Mouse (Mus musculus) midbrain, embryonic 10.5 days (tissue): ENCODE data around the gene Epb41l1. TPM values are rescaled to one million over a fixed set of nuclear protein-coding genes. Genes with fewer than 3 reads are reported as not detected.

ENCODE experiments used
- DNase-seq: peaks from one replicate; pipeline ENCODE4 v3.0.0-alpha.2; 2017; ENCODE audit warnings: low spot score
- H3K27ac ChIP-seq: fragments of 300-500 bp; sonication (generic); replicated peaks from 2 replicates; pipeline ENCODE4 v1.5.1; 2016; ENCODE audit warnings: mild to moderate bottlenecking
- H3K27me3 ChIP-seq: fragments of 300-500 bp; sonication (generic); 2 replicates; pipeline ENCODE4 v1.6.1; 2016; ENCODE audit warnings: low read depth, mild to moderate bottlenecking; ENCODE audit not compliant: poor library complexity, severe bottlenecking
- H3K36me3 ChIP-seq: fragments of 300-500 bp; sonication (generic); 2 replicates; pipeline ENCODE4 v1.6.1; 2016; ENCODE audit warnings: mild to moderate bottlenecking, moderate library complexity
- H3K4me1 ChIP-seq: fragments of 300-500 bp; sonication (generic); 2 replicates; pipeline ENCODE4 v1.6.1; 2016
- H3K4me3 ChIP-seq: fragments of 300-500 bp; sonication (generic); 2 replicates; pipeline ENCODE4 v1.5.1; 2016; ENCODE audit warnings: mild to moderate bottlenecking, moderate library complexity
- H3K9me3 ChIP-seq: fragments of 300-500 bp; sonication (generic); replicated peaks from 2 replicates; pipeline ENCODE4 v1.6.1; 2016; ENCODE audit warnings: mild to moderate bottlenecking
- WGBS: fragments of 180-500 bp; shearing (Covaris S2); methylation state at CpG from one replicate; pipeline ENCODE4 v1.1.7; 2016; 5-methylcytosine and 5-hydroxymethylcytosine counted together
- polyA plus RNA-seq: library from polyadenylated mRNA; unstranded; fragments of >200 nt; fragmentation: Nextera tagmentation; extraction: Ambion mirVana; gene quantifications from 2 replicates; pipeline ENCODE4 v1.2.1, GENCODE M21; 2016

Epb41l1 gene
- polyA plus RNA-seq, 1 experiment from 2014 or later: 1.3 TPM

DNA sequence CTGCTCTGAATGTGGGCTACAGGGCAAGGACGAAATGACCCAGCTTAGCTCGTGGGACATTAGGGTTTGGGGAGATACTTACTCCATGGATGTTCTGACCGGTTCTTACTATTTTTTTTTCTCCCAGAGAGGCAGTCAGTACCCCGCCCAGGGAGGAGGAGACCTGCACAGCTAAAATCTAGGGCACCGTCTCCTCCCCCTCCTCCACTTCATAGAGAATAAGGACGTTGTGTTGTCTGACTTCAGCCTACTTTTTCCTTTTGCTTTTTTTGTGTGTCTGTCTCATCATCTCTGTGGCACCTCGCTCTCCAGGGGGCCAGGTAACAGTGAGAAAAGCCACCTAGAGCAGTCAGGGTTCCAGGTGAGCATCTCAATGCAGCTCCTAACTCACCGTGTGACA lies 121.7 kb downstream of the Epb41l1 start:
- H3K36me3 ChIP-seq: 0 out of 2 replicates have a peak, but pooled peaks cover 4% of the 10 kb centered on the region
- WGBS: 80% methylated on average over 8 of the region's 8 CpGs
- no peak overlapping the region for H3K4me3 ChIP-seq
- H3K4me1 ChIP-seq: peaks cover 5% of the 10 kb centered on the region
- H3K27me3 ChIP-seq: no peaks in the 10 kb centered on the region
- H3K27ac ChIP-seq: no peak overlapping the region
- H3K9me3 ChIP-seq: no peaks in the 10 kb centered on the region
- no peak for DNase-seq

GRCm38 (mm10) chr2:156543804-156544203 lies 123.1 kb downstream of the Epb41l1 start:
- no peak overlapping the region for H3K27ac ChIP-seq
- no peak for DNase-seq
- WGBS: 78% methylated on average over 3 of the region's 3 CpGs
- H3K9me3 ChIP-seq: no peaks in the 10 kb centered on the region
- no peaks in the 10 kb centered on the region for H3K27me3 ChIP-seq
- H3K4me3 ChIP-seq: no peak overlapping the region
- H3K4me1 ChIP-seq: peaks cover 15% of the 10 kb centered on the region
- H3K36me3 ChIP-seq: 0 out of 2 replicates have a peak, but pooled peaks cover 4% of the 10 kb centered on the region

DNA sequence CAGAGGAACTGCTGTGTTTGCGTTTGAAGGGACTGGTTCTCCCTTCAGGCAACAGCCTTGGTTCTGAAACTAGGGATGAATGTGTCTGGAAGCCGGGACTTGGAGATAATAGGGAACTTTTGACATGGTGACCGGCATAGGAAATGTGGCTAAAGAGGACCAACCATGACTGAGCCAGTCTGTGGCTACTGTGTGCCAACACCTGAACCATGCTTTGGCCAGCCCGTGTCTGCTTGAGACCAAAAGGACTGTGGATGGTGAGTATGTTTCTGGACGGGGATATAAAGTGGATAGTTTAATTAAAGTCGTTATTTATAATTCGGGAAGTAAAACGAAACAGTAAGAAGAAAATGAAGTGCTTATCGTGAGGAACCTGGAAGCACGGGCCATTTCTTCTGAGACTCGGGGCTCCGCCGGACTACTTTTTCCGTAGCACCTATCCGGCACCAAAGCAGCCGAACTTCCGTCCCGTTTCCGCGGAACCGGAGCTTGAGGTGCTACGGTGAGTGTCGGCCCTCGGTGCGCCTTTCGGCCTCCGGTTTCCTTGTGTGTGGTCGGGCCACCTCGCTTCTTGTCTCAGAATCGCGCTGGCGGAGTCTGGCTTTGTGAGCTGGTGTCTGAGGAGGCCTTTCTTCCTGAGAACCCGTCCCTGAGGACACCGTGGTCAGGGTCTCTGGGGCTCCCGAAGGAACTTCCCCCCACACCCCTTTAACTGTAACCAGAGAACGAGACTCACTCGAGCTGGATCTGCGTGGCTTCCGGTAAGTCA lies 126.6 kb downstream of the Epb41l1 start, which contains the start of gene Aar2:
TSS of gene Aar2 (plus strand) at position 462 of the 769 bp plus-strand sequence.
- peak; percentile 77 for DNase-seq
- Histone ChIP-seq H3K27ac (peak within 1 kb of the TSS; percentile 90), H3K36me3 (peaks cover 23% of the 10 kb centered on the region), H3K4me3 (peak within 1 kb of the TSS; percentile 86), H3K4me1 (peaks cover 18% of the 10 kb centered on the region), H3K27me3 (no peaks in the 10 kb centered on the region), H3K9me3 (no peaks in the 10 kb centered on the region)
- WGBS: 7% methylated on average over 39 of the region's 39 CpGs

- DNase-seq: no peak
- peaks cover 70% of the 10 kb centered on the region for H3K36me3 ChIP-seq
- no peaks in the 10 kb centered on the region for H3K27me3 ChIP-seq
- H3K27ac ChIP-seq: no peak overlapping the region
- no peaks in the 10 kb centered on the region for H3K9me3 ChIP-seq
- WGBS: 89% methylated on average over 4 of the region's 4 CpGs
- H3K4me3 ChIP-seq: no peak overlapping the region
- peaks cover 13% of the 10 kb centered on the region for H3K4me1 ChIP-seq
Observed at GRCm38 (mm10) chr2:156552421-156552820, 131.7 kb downstream of the Epb41l1 start.

DNA sequence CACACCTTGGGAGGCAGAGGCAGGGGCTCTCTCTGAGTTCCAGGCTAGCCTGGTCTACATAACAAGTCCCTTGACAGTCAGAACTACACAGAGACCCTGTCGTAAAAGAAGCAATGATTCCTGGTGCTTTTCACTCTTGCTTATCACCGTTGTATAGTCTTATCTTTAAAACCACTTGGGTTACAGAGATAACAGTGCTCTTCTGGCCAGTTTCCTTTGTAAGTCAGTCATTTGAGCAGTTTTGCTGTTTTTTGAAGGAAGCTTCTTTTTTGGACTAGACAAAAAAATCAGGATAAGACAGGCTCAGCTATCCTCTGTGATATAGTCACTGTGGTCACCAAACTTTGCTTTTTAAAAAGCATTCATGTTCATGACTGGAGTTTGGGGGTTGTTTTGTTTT lies 141.1 kb downstream of the Epb41l1 start:
- Histone ChIP-seq H3K9me3 (no peaks in the 10 kb centered on the region), H3K4me1 (no peaks in the 10 kb centered on the region), H3K27ac (no peak overlapping the region), H3K36me3 (peaks cover 79% of the 10 kb centered on the region), H3K4me3 (no peak overlapping the region), H3K27me3 (no peaks in the 10 kb centered on the region)
- DNase-seq: no peak
- 91% methylated on average over 2 of the region's 2 CpGs for WGBS

- Histone ChIP-seq H3K9me3 (no peaks in the 10 kb centered on the region), H3K27me3 (no peaks in the 10 kb centered on the region), H3K27ac (no peak overlapping the region), H3K4me1 (no peaks in the 10 kb centered on the region), H3K4me3 (no peak overlapping the region), H3K36me3 (peaks cover 79% of the 10 kb centered on the region)
- WGBS: 85% methylated on average over 5 of the region's 5 CpGs
- DNase-seq: no peak
Observed at GRCm38 (mm10) chr2:156563557-156563956, 142.8 kb downstream of the Epb41l1 start.

DNA sequence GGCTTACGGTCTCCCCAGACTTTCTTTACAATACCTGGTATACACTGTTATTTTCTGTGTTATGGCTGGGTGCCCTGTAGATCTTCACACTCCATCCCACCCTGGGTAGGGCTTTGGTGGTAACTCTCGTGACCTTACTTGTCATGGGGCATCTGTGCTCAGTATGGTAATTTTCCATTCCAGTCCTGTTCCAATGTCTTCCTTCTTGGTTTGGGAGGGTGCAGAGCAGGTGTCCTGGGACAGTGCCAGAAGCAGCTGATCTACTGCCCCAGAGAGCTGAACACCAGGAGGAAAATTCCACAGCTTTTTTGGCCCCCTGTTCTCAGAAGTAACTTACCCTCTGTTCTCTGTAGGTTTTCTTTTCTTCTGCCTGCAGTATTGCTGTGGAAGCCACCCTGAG lies 145.8 kb downstream of the Epb41l1 start:
- Histone ChIP-seq H3K27ac (no peak overlapping the region), H3K4me1 (no peaks in the 10 kb centered on the region), H3K4me3 (no peak overlapping the region), H3K9me3 (no peaks in the 10 kb centered on the region), H3K27me3 (no peaks in the 10 kb centered on the region), H3K36me3 (peaks cover 59% of the 10 kb centered on the region)
- DNase-seq: no peak
- WGBS: 95% methylated on average over 2 of the region's 2 CpGs

- Histone ChIP-seq H3K27me3 (no peaks in the 10 kb centered on the region), H3K9me3 (no peaks in the 10 kb centered on the region), H3K4me1 (no peaks in the 10 kb centered on the region), H3K4me3 (no peak overlapping the region), H3K36me3 (peaks cover 50% of the 10 kb centered on the region), H3K27ac (no peak overlapping the region)
- 90% methylated on average over 7 of the region's 7 CpGs for WGBS
- no peak for DNase-seq
Observed at GRCm38 (mm10) chr2:156568647-156569046, 147.9 kb downstream of the Epb41l1 start.

DNA sequence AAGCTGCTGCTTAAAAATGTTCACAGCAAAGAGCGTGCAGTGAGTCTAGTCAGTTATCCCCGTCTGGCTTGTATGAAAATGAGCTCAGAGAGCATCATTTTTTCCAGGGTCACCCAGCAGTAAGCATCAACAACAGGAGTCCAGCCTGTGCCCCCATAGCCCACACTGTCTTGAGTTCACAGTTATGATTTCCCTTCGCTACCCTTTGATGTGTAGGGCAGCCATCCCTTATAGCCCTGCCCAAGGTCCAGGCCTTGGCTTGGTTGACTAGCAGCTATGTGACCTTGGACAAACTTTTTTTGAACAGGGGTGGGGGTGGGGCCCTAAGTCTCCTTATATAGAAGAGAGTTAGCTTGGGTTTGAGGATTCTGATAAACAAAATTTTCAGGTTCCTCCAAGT lies 148.6 kb downstream of the Epb41l1 start:
- 91% methylated on average over 3 of the region's 3 CpGs for WGBS
- H3K36me3 ChIP-seq: peaks cover 44% of the 10 kb centered on the region

GRCm38 (mm10) chr2:156571521-156571920 lies 150.8 kb downstream of the Epb41l1 start:
- H3K27me3 ChIP-seq: no peaks in the 10 kb centered on the region

More for the DNA sequence above, 148.6 kb downstream of the Epb41l1 start:
- Histone ChIP-seq H3K27ac (no peak overlapping the region), H3K4me1 (no peaks in the 10 kb centered on the region), H3K27me3 (no peaks in the 10 kb centered on the region), H3K4me3 (no peak overlapping the region), H3K9me3 (no peaks in the 10 kb centered on the region)
- DNase-seq: no peak

DNA sequence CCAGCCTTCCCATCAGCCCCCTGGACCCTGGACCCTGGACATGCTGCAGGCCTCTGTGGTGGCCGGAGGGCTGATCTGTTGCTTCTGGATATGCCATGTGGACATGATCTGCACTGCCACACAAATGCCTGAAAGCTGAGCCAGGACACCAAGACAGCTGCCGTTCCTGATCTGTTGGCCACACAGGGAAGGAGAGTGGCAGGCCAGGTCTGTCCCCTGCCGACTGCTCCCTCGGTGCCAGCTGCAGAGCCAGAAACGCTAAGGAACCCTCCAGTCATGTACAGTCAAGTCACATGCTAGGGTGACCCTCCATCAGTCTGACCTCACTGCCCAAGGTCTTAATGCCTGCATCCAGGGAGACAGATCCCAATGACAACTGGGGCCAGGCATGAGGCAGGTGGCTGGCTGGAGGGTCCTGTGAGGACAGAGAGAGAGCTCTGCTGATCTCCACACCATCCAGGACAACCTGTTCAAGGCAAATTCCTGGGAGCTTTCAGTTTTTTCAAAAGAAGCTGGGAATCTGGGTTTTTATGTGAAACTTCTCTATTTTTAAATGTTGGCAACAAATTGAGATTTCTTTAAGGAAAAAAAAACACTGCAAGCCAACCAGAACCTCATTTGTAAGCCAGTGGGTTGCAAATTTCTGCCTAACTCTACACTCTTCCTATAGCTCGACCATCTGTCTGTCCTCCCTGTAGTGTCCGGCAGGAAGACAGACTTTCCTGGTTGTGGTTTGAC lies 156.3 kb downstream of the Epb41l1 start:
- no peaks in the 10 kb centered on the region; the same call in 1 of the 2 replicates for H3K4me1 ChIP-seq
- DNase-seq: no peak
- H3K36me3 ChIP-seq: no peaks in the 10 kb centered on the region
- H3K27me3 ChIP-seq: no peaks in the 10 kb centered on the region
- H3K4me3 ChIP-seq: no peak overlapping the region
- WGBS: 78% methylated on average over 7 of the region's 7 CpGs
- no peaks in the 10 kb centered on the region for H3K9me3 ChIP-seq
- H3K27ac ChIP-seq: no peak overlapping the region; the same call in 1 of the 2 replicates

More at GRCm38 (mm10) chr2:156571521-156571920, 150.8 kb downstream of the Epb41l1 start:
- Histone ChIP-seq H3K27ac (no peak overlapping the region), H3K4me1 (no peaks in the 10 kb centered on the region), H3K9me3 (no peaks in the 10 kb centered on the region), H3K36me3 (peaks cover 28% of the 10 kb centered on the region), H3K4me3 (no peak overlapping the region)
- 79% methylated on average over 6 of the region's 6 CpGs for WGBS
- DNase-seq: no peak

GRCm38 (mm10) chr2:156580507-156580906 lies 159.8 kb downstream of the Epb41l1 start:
- Histone ChIP-seq H3K4me1 (peaks cover 13% of the 10 kb centered on the region), H3K27ac (no peak overlapping the region), H3K9me3 (no peaks in the 10 kb centered on the region), H3K4me3 (no peak overlapping the region), H3K36me3 (no peaks in the 10 kb centered on the region), H3K27me3 (peaks cover 6% of the 10 kb centered on the region; the same call in 1 of the 2 replicates)
- WGBS: 80% methylated on average over 5 of the region's 5 CpGs
- no peak for DNase-seq

GRCm38 (mm10) chr2:156581244-156581643 lies 160.5 kb downstream of the Epb41l1 start:
- WGBS: 75% methylated on average over 10 of the region's 10 CpGs
- Histone ChIP-seq H3K36me3 (no peaks in the 10 kb centered on the region), H3K4me1 (peaks cover 17% of the 10 kb centered on the region), H3K27ac (no peak overlapping the region), H3K9me3 (no peaks in the 10 kb centered on the region), H3K4me3 (no peak overlapping the region), H3K27me3 (peaks cover 6% of the 10 kb centered on the region; the same call in 1 of the 2 replicates)
- DNase-seq: no peak
